Mouse (Mus musculus) hindbrain, embryonic 11.5 days (tissue): ENCODE results near the gene Sox15. TPM values are rescaled to one million over a fixed set of nuclear protein-coding genes. Genes with fewer than 3 reads are reported as not detected.

ENCODE experiments used
- ATAC-seq: fragments of 200-750 bp; cut with Nextera tagmentation; 2 replicates; pipeline ENCODE4 v1.8.0; 2017; ENCODE audit warnings: mild to moderate bottlenecking, moderate TSS enrichment, moderate library complexity; ENCODE audit not compliant: low FRiP score
- DNase-seq: peaks from one replicate; pipeline ENCODE4 v3.0.0-alpha.2; 2015; ENCODE audit warnings: low spot score
- H3K27ac ChIP-seq: fragments of 300-500 bp; sonication (generic); 2 replicates; pipeline ENCODE4 v1.5.1; 2014; ENCODE audit warnings: mild to moderate bottlenecking, low read depth, low read length
- H3K27me3 ChIP-seq: fragments of 300-500 bp; sonication (generic); 2 replicates; pipeline ENCODE4 v1.6.1; 2014; ENCODE audit warnings: mild to moderate bottlenecking, low read length, moderate library complexity, mixed read lengths; ENCODE audit not compliant: control insufficient read depth, insufficient read depth
- H3K36me3 ChIP-seq: fragments of 300-500 bp; sonication (generic); 2 replicates; pipeline ENCODE4 v1.6.1; 2014; ENCODE audit warnings: mild to moderate bottlenecking, low read length, moderate library complexity, mixed read lengths; ENCODE audit not compliant: control insufficient read depth, insufficient read depth
- H3K4me1 ChIP-seq: fragments of 300-500 bp; sonication (generic); replicated peaks from 2 replicates; pipeline ENCODE4 v1.6.1; 2014; ENCODE audit warnings: low read length, mixed read lengths; ENCODE audit not compliant: control insufficient read depth, insufficient read depth
- H3K4me2 ChIP-seq: fragments of 300-500 bp; sonication (generic); replicated peaks from 2 replicates; pipeline ENCODE4 v1.6.1; 2014; ENCODE audit warnings: mild to moderate bottlenecking, low read depth, low read length
- H3K4me3 ChIP-seq: fragments of 300-500 bp; sonication (generic); 2 replicates; pipeline ENCODE4 v1.5.1; 2014; ENCODE audit warnings: low read depth, low read length
- H3K9ac ChIP-seq: fragments of 300-500 bp; sonication (generic); 2 replicates; pipeline ENCODE4 v1.6.1; 2014; ENCODE audit warnings: low read depth, low read length
- H3K9me3 ChIP-seq: fragments of 300-500 bp; sonication (generic); 2 replicates; pipeline ENCODE4 v1.6.1; 2016; ENCODE audit warnings: low read length; ENCODE audit not compliant: control insufficient read depth
- WGBS: fragments of 180-500 bp; shearing (Covaris S2); extraction: QIAGEN DNeasy Blood & Tissue Kit; methylation state at CpG from one replicate; pipeline ENCODE4 v1.1.7; 2014; 5-methylcytosine and 5-hydroxymethylcytosine counted together
- polyA plus RNA-seq: library from polyadenylated mRNA; unstranded; fragments of >200 nt; fragmentation: Nextera tagmentation; extraction: Ambion mirVana; gene quantifications from 2 replicates; pipeline ENCODE4 v1.2.1, GENCODE M21; 2014

The Sox15 gene
- polyA plus RNA-seq, 1 experiment from 2014 or later, result not detected

DNA sequence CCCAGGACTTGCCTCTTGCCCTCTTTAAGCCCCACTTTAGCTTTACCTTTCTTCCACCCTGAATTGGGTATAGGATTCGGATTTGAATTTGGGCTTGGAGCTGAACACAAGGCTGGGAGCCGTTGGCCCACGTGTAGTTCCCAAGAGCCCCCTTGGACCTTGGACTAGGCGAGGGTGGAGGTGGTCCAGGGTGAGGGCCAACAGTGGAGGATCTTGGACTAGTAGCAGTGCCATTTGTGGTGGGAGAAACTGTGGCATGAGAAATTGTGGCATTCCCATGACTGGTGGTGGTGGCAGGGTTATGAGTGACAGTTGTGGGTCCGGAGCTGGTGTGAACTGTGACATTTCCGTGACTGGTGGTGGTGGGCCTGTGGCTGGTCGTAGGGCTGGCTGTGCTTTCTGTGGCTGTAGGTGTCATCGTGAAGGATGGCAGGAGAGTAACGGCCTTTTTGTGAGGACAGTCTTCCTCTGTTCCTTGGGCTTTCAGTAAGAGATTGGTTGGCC lies 10.4 kb downstream of the Sox15 start:
- H3K27ac ChIP-seq, result 0 out of 2 replicates have a peak overlapping the region, but pooled peaks have one; percentile 13
- H3K36me3 ChIP-seq, result peaks cover 19% of the 10 kb centered on the region
- H3K4me2 ChIP-seq, result no peak overlapping the region
- H3K4me1 ChIP-seq, result peaks cover 4% of the 10 kb centered on the region; the same call in 1 of the 2 replicates
- no peaks in the 10 kb centered on the region for H3K27me3 ChIP-seq
- WGBS, result 82% methylated on average over 8 of the region's 9 CpGs
- H3K9me3 ChIP-seq, result no peaks in the 10 kb centered on the region
- DNase-seq, result no peak
- no peak for ATAC-seq
- no peak overlapping the region for H3K9ac ChIP-seq
- H3K4me3 ChIP-seq, result no peak overlapping the region

DNA sequence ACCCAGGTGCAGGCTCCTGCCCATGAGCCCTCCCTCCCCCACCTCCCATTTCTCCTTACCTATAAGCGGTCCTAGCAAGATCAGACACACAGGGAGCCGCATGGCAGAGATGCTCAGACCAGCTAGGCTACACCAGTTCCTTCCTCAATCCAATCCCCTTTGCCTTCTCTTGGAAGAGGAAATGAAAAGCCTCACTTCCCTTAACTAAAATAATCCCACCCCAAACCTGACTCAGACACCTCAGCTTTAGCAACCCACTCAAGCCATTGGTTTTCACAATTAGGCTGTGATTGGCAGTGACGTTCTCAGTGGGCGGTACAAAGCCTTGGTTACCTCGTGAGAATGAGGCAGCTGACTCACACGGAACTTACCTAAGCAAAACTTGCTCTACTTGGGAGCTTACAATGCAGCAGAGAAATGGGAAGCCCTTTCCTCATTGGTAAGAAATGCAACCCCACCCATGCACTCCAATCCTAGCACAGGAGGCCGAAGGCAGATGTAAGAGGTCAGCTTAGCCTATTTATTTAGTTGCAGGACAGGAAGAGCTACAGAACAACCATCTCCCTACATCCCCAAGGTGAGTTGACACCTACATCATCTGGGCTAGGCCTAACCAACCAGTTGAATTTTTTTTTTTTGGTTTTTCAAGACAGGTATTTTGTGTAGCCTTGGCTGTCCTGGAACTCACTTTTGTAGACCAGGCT lies 11.0 kb downstream of the Sox15 start, which contains the start of gene Cd68:
Gene Cd68 (minus strand): TSS at position 193 of the 704 bp plus-strand sequence.
- H3K27ac ChIP-seq, result 0 out of 2 replicates have a peak within 1 kb of the TSS, but pooled peaks have one; percentile 13

DNA sequence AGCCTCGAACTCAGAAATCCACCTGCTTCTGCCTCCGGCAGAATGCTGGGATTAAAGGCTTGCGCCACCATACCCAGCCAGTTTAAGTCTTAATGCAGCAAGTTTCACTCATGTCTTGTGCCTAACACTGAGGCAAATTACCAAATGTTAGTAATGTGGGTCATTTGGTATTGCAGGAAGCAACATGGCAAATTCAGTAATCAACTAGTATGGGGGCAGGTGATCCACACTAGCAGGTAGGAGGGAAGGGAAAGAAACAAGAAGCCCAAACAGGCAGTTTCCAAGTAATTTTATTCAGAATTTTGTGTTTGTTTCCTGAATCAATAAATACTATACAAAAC lies 11.5 kb downstream of the Sox15 start:
- WGBS, result 87% methylated on average over 3 of the region's 3 CpGs
- no peak for ATAC-seq

More for the DNA sequence above, 11.0 kb downstream of the Sox15 start, which contains the start of gene Cd68:
- peaks cover 4% of the 10 kb centered on the region; the same call in 1 of the 2 replicates for H3K4me1 ChIP-seq
- H3K9ac ChIP-seq, result no peak within 1 kb of the TSS
- no peak for ATAC-seq
- no peaks in the 10 kb centered on the region for H3K27me3 ChIP-seq
- 0 out of 2 replicates have a peak within 1 kb of the TSS, but pooled peaks have one; percentile 6 for H3K4me3 ChIP-seq
- H3K36me3 ChIP-seq, result peaks cover 19% of the 10 kb centered on the region
- 36% methylated on average over 7 of the region's 7 CpGs for WGBS
- H3K9me3 ChIP-seq, result no peaks in the 10 kb centered on the region
- DNase-seq, result peak; percentile 39
- no peak within 1 kb of the TSS for H3K4me2 ChIP-seq

DNA sequence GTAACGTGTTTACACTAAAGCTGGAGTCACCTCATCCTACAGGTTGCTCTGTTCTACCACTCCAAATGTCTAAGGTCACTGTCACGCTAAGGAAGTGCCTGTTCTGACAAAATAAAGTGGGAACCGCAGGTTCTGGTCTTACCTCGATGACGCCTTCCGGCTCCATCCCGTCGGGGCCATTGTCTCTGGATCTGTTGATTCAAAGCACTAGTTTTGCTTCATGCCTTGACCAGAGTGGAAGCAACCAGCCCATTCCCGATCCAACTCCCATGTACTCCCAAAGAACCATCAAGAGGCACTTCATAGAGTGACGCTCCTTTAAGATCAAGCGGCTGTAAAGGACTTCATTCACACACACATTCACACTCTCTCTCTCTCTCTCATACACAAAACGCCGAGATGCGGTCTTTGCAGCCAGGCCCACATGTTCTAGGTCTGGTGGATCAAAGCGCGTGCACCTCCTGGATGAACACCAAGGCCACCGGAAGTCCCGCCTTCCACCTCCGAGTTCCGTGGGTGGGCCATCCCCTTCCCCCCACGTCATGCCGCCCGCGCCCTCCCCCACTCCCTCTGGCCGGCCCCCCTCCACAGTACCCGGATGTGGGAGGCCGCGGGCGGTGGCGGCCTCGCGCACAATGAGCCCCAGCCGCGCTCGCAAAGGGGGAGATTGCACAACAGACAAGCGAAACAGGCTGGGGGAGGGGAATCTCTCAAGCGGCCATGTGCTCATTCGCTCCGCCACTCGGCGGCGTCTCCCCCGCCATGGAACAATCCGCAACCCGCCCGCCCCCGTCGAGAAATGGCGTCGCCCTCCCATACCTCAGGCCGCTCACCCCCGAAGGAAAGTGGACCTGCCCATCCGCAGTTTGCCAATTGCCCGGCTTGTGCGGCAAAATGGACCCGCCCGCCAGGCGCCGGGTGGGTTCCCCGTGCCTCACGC lies 15.9 kb downstream of the Sox15 start:
- Histone ChIP-seq H3K4me3 (peak overlapping the region; percentile 87), H3K27ac (peak overlapping the region; percentile 93), H3K36me3 (peaks cover 24% of the 10 kb centered on the region), H3K9ac (peak overlapping the region; percentile 96), H3K9me3 (no peaks in the 10 kb centered on the region), H3K27me3 (no peaks in the 10 kb centered on the region), H3K4me1 (no peaks in the 10 kb centered on the region; the same call in 1 of the 2 replicates), H3K4me2 (peak overlapping the region; percentile 88)
- ATAC-seq (peak; percentile 75), DNase-seq (peak; percentile 97)
- WGBS, result 2% methylated on average over 48 of the region's 61 CpGs

More for the DNA sequence above, 11.5 kb downstream of the Sox15 start:
- H3K9ac ChIP-seq, result no peak overlapping the region
- no peak overlapping the region for H3K4me3 ChIP-seq
- H3K27ac ChIP-seq, result no peak overlapping the region
- H3K9me3 ChIP-seq, result no peaks in the 10 kb centered on the region
- DNase-seq, result no peak
- no peaks in the 10 kb centered on the region for H3K27me3 ChIP-seq
- no peak overlapping the region for H3K4me2 ChIP-seq
- peaks cover 19% of the 10 kb centered on the region for H3K36me3 ChIP-seq
- peaks cover 4% of the 10 kb centered on the region; the same call in 1 of the 2 replicates for H3K4me1 ChIP-seq

DNA sequence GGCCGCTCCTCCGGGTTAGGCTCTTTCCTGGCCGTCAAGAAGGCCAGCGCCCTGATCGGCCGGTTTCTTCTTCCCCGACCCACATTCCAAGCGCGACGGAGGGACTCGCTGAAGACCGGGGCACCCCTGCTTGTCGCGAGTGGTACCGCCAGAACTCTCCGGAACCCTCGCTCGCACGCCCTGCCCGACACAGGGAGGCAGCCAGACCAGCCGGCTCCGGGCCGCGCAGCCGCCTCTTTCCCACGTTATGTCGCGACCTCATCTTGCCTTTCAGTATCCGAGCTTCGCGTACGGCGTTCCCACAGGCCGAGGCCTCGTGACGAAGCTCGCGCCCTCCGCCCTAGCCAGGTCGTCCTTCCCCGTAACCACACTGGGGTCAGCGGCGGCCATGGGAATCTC lies 16.6 kb downstream of the Sox15 start:
- ATAC-seq (peak; percentile 6; the same call in 1 of the 2 replicates), DNase-seq (no peak)
- Histone ChIP-seq H3K4me1 (no peaks in the 10 kb centered on the region; the same call in 1 of the 2 replicates), H3K36me3 (peaks cover 30% of the 10 kb centered on the region), H3K9ac (peak overlapping the region; percentile 96), H3K9me3 (no peaks in the 10 kb centered on the region), H3K4me2 (peak overlapping the region; percentile 88), H3K27me3 (no peaks in the 10 kb centered on the region), H3K4me3 (peak overlapping the region; percentile 87), H3K27ac (peak overlapping the region; percentile 93)
- WGBS, result under 1% methylated on average over 26 of the region's 43 CpGs

DNA sequence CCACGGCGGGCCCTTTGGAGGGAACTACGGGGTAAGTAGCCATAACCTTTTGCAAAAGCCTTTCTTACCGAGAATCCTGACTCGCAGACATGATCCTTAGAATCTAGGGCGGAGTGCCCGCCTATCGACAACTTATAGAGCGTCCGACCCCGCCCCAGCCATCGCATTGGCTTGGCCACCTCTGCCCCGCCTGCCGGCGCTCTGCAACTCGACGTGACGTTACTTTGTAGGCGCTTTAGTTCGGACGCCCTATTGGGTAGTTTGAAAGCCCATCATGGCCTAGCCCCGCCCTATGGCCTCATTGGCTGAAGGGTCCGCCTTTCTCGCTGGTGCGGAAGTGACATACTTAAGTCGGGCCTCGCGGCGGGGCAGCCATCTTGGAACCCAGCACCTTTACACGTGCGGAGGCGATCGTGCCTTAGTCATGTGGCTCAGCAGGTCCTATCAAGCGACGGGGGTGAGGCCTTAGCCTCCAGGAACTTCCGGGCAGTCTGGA lies 17.1 kb downstream of the Sox15 start, which contains the start of gene Eif4a1:
Gene Eif4a1 (minus strand): TSS at position 213 of the 496 bp plus-strand sequence.
- H3K9ac ChIP-seq, result peak within 1 kb of the TSS; percentile 96
- H3K4me3 ChIP-seq, result peak within 1 kb of the TSS; percentile 87
- peak; percentile 100 for DNase-seq
- H3K4me2 ChIP-seq, result peak within 1 kb of the TSS; percentile 88
- H3K27ac ChIP-seq, result peak within 1 kb of the TSS; percentile 93
- under 1% methylated on average over 36 of the region's 36 CpGs for WGBS
- ATAC-seq, result peak; percentile 99
- H3K27me3 ChIP-seq, result no peaks in the 10 kb centered on the region
- H3K4me1 ChIP-seq, result no peaks in the 10 kb centered on the region; the same call in 1 of the 2 replicates
- no peaks in the 10 kb centered on the region for H3K9me3 ChIP-seq
- peaks cover 31% of the 10 kb centered on the region for H3K36me3 ChIP-seq

DNA sequence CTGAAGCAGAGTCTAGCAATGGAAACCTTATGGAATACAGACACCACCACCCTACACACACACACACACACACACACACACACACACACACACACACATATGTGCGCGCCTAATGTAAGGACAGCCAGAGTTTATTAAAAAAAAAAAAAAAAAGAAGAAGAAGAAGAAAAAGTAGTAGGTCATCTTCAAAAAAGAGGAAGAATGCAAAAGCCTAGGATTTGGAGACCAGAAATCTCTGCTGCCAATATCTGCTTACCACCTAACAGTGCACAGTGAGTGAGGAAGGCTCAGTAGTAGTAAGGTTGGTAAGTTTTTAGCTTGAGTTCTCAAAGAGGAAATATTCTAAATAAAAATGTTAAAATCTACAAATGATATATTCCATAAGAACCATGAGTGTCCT lies 24.0 kb downstream of the Sox15 start:
- DNase-seq (no peak), ATAC-seq (no peak)
- no peak overlapping the region for H3K27ac ChIP-seq
- H3K4me3 ChIP-seq, result no peak overlapping the region
- H3K4me1 ChIP-seq, result peaks cover 5% of the 10 kb centered on the region; the same call in 1 of the 2 replicates
- 86% methylated on average over 2 of the region's 2 CpGs for WGBS
- no peaks in the 10 kb centered on the region for H3K9me3 ChIP-seq
- H3K4me2 ChIP-seq, result no peak overlapping the region
- no peak overlapping the region for H3K9ac ChIP-seq
- H3K36me3 ChIP-seq, result peaks cover 9% of the 10 kb centered on the region; the same call in 1 of the 2 replicates
- no peaks in the 10 kb centered on the region for H3K27me3 ChIP-seq
